Mouse (Mus musculus) adrenal gland, postnatal 0 days (tissue): ENCODE measurements around the gene Cenps. TPM values are rescaled to one million over a fixed set of nuclear protein-coding genes. Genes with fewer than 3 reads are reported as not detected.

Experiments used
- polyA plus RNA-seq: library from polyadenylated mRNA; unstranded; fragments of >200 nt; fragmentation: Nextera tagmentation; extraction: Ambion mirVana; gene quantifications from 2 replicates; pipeline ENCODE4 v1.2.1, GENCODE M21; 2015

The Cenps gene
- 15.4 and 18.2 TPM in 2 replicates for polyA plus RNA-seq

DNA sequence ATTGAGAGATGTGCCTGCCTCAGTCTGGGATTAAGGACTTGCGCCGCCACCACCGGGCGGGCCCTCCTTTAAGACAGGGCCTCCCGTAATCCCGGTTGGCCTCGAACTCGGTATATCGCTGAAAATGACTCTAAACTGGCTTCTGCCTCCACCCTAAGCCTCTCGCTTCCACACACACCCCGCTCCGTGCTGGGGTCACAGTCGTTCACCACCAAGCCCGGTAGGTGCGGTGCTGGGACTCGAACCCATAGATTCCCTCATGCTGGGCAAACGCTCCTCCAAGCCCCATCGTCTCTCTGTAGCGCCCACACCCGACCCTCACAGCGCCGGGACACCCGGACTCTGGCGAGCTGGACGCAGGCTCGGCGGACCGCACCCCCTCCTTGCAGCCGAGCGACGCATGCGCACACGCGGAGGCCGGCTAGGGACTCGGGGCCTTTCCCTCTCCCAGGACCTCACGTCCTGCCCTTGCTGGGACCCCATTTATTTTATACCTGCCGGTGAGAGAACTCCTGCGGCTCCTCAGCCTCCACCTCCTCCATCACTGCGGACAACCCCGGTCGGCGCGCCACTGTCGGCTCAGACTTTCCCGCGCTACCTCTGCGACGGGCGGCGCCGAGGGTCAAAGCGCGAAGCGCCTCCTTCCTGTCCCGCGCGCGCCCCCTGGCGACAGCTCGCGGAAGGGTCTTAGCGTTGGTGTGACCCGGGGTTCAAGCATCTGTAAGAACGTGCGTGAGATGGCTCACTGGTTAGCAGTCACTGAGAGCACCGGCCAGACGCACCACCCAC is at the start of gene Cenps:
Gene Cenps (minus strand): TSS at position 648 of the 789 bp plus-strand sequence.

DNA sequence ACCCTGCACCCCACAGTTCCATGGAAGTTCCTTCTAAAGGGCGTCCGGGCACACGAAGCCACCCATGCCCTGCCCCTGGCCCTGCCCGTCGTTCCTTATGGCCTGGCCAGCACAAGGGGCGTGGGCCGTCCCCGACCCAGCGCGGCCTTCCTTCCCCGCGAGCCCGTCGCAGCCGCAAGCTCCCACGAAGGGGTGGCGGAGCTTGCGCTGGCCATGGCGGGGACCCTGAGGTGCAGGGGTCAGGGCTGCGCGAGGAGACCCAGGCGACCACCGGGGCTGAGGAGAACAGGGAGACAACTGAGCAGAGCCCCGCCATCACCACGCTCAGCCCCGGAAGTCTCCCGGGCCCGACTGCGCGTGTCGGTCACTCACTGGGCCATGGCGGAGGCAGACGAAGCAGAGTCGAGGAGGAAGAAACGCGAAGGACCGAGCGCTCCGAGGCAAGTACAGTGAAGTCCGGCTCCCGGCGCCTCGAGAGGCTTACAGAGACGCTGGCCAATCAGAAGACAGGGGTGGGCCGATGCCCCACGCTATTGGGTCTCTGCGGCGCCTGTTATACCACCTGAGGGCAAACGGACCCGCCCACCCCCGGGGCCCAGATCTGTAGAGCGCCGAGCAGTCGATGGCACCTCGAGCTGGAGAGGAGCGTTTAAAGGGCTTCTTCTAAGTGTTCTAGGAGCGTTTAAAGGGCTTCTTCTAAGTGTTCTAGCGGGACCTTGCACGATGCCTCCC is 29.0 kb upstream of the Cenps start, which contains the start of gene Pgd:
Gene Pgd (minus strand): TSS at position 557 of the 732 bp plus-strand sequence.

GRCm38 (mm10) chr4:149126663-149127062 is 10.8 kb downstream of the Cenps start, which contains the start of gene Cort:
TSS of gene Cort (minus strand) at chr4:149126763.

DNA sequence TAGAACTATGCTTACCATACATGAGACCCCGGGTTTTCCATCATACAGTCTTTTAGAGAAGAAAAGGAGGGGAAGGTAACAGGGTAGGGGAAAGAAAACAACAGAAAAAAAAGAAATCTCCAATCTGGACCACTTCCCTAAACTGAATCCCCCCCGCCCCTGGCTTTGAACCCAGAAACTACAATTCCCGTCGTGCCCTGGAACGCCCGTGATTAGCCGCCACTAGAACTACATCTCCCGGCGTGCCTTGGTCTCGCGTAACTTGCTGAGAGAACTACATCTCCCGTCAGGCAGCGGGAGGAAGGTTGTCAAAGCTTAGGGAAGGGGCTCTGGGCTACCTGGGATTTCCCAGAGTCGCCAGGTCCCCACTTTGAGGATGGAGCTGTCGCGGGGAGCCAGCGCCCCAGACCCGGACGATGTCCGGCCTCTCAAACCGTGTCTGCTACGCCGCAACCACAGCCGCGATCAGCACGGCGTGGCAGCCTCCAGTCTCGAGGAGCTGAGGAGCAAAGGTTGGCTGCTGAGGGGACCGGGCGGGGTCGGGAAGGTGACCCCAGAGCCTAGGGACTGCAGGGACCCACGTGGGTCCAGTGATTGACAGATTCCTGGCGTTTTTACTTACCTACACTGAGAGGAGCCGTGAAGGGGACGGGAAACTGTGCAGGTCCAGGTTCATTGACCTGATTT is 33.4 kb downstream of the Cenps start, which contains the start of gene Dffa:
Gene Dffa (plus strand): TSS at position 272 of the 687 bp plus-strand sequence.

GRCm38 (mm10) chr4:149099369-149100017 is 37.9 kb downstream of the Cenps start, which contains the start of gene Pex14:
TSS of gene Pex14 (minus strand) at chr4:149099876.

Other genes with a start within 250 kb of the Cenps start
- 34.6 and 55.3 TPM in 2 replicates for gene Pex14, start 37.8 kb downstream of the Cenps start, polyA plus RNA-seq
- 15.4 and 16.5 TPM in 2 replicates for gene Dffa, start 33.5 kb downstream of the Cenps start, polyA plus RNA-seq
- 0.21 TPM in 1 of 2 replicates, not detected in the other for gene Cort, start 10.9 kb downstream of the Cenps start, polyA plus RNA-seq
- gene Pgd, start 29.1 kb upstream of the Cenps start, polyA plus RNA-seq, result 79.1 and 155 TPM in 2 replicates
- 40.8 and 46.9 TPM in 2 replicates for gene Kif1b, start 170.1 kb upstream of the Cenps start, polyA plus RNA-seq